Mouse (Mus musculus) embryonic fibroblast, embryonic 13.5 days (primary cell): Measurements from ENCODE around the gene Meox1.

Source experiments
- CTCF ChIP-seq: IDR thresholded peaks from 2 replicates; pipeline ENCODE4 v1.5.1; 2011; ENCODE audit warnings: mild to moderate bottlenecking, control low read depth, low read length, moderate library complexity, borderline replicate concordance; ENCODE audit not compliant: insufficient read depth
- POLR2A ChIP-seq: IDR thresholded peaks from 2 replicates; pipeline ENCODE4 v1.6.1; 2011; ENCODE audit warnings: low read depth, mild to moderate bottlenecking, control low read depth, low read length, moderate library complexity

GRCm38 (mm10) chr11:101828718-101829117, 65.5 kb downstream of the Meox1 start:
- TF ChIP-seq CTCF, result no peak
- no peak for TF ChIP-seq POLR2A
